Mouse (Mus musculus) erythroblast, embryonic 14.5 days (primary cell): ENCODE measurements around the gene Psmd1. TPM values are rescaled to one million over a fixed set of nuclear protein-coding genes. Genes with fewer than 3 reads are reported as not detected.
A peak's percentile ranks its signal among the peaks of the same experiment; 100 is the strongest.

Experiments
- H3K27me3 ChIP-seq: 2 replicates; pipeline ENCODE4 v1.6.1; 2012; ENCODE audit warnings: inconsistent platforms; ENCODE audit not compliant: control insufficient read depth
- H3K36me3 ChIP-seq: 2 replicates; pipeline ENCODE4 v1.6.1; 2012; ENCODE audit warnings: mild to moderate bottlenecking, inconsistent platforms; ENCODE audit not compliant: control insufficient read depth
- H3K4me1 ChIP-seq: 2 replicates; pipeline ENCODE4 v1.6.1; 2012; ENCODE audit warnings: inconsistent platforms; ENCODE audit not compliant: control insufficient read depth
- H3K4me3 ChIP-seq: replicated peaks from 2 replicates; pipeline ENCODE3; 2012; ENCODE audit warnings: moderate library complexity, mild to moderate bottlenecking, inconsistent platforms
- H3K9me3 ChIP-seq: 2 replicates; pipeline ENCODE4 v1.6.1; 2012; ENCODE audit warnings: low read length, inconsistent platforms, mixed read lengths; ENCODE audit not compliant: control insufficient read depth
- GATA1 ChIP-seq: IDR thresholded peaks from 2 replicates; pipeline ENCODE4 v1.6.1; 2012; ENCODE audit warnings: low read length, inconsistent platforms, mixed read lengths
- TAL1 ChIP-seq: IDR thresholded peaks from 3 replicates; pipeline ENCODE4 v1.6.1; 2012; ENCODE audit warnings: low read length, inconsistent platforms, mixed read lengths
- polyA plus RNA-seq: library from polyadenylated mRNA; stranded (reverse); fragments of >175 nt; gene quantifications from 2 replicates; pipeline ENCODE4 v1.2.3, GENCODE M21; 2012

Psmd1 gene
- polyA plus RNA-seq, 1 experiment: 3.8 TPM

DNA sequence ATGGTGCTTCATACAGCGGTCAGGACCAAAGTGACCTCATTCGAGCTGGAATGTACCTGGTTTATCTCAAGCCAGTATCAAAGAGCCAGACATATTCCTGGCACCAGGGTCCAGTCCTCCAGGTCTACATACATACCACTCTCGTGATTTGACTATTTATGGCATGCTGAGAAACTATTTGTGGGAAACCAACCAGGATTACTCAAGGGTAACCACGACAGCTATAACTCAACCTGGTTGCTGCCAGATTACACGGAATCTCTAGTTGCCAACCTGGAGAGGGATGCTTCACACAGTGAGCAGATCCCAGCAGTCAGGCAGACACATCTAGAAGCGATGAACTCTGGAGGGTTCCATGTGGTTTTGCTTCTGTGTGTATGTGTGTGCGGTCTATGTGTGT, 87.2 kb downstream of the Psmd1 start:
- H3K4me1 ChIP-seq: peaks cover 43% of the 10 kb centered on the region
- no peaks in the 10 kb centered on the region for H3K9me3 ChIP-seq
- H3K4me3 ChIP-seq: no peak overlapping the region
- H3K36me3 ChIP-seq: peaks cover under 1% of the 10 kb centered on the region
- no peaks in the 10 kb centered on the region for H3K27me3 ChIP-seq
- TF ChIP-seq TAL1: no peak
- TF ChIP-seq GATA1: no peak

DNA sequence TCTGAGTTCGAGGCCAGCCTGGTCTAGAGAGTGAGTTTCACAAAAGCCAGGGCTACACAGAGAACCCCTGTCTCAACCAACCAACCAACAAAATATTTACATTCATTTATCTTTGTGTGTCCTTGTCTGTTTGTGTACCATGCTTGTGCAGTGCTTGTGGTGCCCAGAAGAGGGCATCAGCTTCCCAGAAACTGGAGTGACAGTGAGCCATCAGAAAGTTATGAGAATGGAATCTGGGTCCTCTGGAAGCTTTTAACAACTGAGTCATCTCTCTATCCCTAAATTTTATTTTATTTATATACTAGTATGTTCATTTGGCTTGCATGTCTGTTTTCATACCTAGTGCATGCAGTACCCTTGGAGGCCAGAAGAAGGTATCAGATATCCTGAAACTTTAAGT, 88.4 kb downstream of the Psmd1 start:
- peaks cover 12% of the 10 kb centered on the region for H3K36me3 ChIP-seq
- no peaks in the 10 kb centered on the region for H3K9me3 ChIP-seq
- no peaks in the 10 kb centered on the region for H3K27me3 ChIP-seq
- H3K4me3 ChIP-seq: no peak overlapping the region
- H3K4me1 ChIP-seq: peaks cover 49% of the 10 kb centered on the region
- TF ChIP-seq TAL1 (no peak), GATA1 (no peak)

- H3K4me3 ChIP-seq: peak within 1 kb of the TSS; percentile 84
- H3K36me3 ChIP-seq: peaks cover 27% of the 10 kb centered on the region
- no peak for TF ChIP-seq TAL1
- no peak for TF ChIP-seq GATA1
- no peaks in the 10 kb centered on the region for H3K27me3 ChIP-seq
- no peaks in the 10 kb centered on the region for H3K9me3 ChIP-seq
- H3K4me1 ChIP-seq: peaks cover 61% of the 10 kb centered on the region
Observed at GRCm38 (mm10) chr1:86154133-86154823, 90.1 kb downstream of the Psmd1 start, which contains the start of gene Armc9. TSS of gene Armc9 (plus strand) at chr1:86154780.

DNA sequence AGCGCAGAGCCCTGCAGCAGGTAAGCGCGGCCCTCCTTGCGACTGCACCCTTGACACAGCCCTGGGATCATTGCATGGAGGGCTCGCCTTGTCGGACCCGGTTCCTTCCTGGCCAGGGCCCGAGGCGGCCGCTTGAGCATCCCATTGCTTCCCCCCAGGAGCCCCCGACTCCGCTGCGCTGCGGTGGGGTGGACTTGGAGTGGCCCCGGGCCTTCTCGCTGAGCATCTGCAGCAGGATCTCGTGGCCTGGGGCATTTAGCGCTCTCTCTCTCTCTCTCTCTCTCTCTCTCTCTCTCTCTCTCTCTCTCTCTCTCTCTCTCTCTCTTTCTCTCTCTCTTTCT, 90.6 kb downstream of the Psmd1 start:
- H3K4me3 ChIP-seq: peak overlapping the region; percentile 84
- H3K27me3 ChIP-seq: no peaks in the 10 kb centered on the region
- H3K36me3 ChIP-seq: peaks cover 30% of the 10 kb centered on the region
- peaks cover 62% of the 10 kb centered on the region for H3K4me1 ChIP-seq
- TF ChIP-seq TAL1 (no peak), GATA1 (no peak)
- H3K9me3 ChIP-seq: no peaks in the 10 kb centered on the region

GRCm38 (mm10) chr1:86156075-86156474, 91.9 kb downstream of the Psmd1 start:
- Histone ChIP-seq H3K36me3 (peaks cover 41% of the 10 kb centered on the region), H3K9me3 (no peaks in the 10 kb centered on the region), H3K27me3 (no peaks in the 10 kb centered on the region), H3K4me1 (peaks cover 72% of the 10 kb centered on the region), H3K4me3 (peak overlapping the region; percentile 84)
- no peak for TF ChIP-seq GATA1
- no peak for TF ChIP-seq TAL1

DNA sequence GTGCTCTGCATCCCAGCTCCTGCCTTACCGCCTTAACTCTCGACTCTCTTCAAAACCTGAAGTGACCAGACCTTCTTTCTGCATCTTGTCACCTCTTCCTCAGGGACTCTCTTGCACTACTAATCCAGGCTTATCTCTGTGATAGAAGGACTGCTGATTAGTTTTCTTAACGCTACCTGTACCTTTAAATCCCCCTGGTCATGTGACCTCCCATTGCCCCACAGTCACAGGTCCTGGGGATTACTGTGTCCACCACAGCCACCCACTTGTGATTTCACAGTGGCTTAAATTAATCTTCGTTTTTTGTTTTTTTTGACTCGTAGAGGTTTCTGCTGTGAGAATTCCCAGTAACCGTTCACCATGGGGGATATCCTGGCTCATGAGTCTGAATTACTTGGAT, 92.4 kb downstream of the Psmd1 start:
- Histone ChIP-seq H3K4me3 (no peak overlapping the region), H3K9me3 (no peaks in the 10 kb centered on the region), H3K4me1 (peaks cover 74% of the 10 kb centered on the region), H3K27me3 (no peaks in the 10 kb centered on the region), H3K36me3 (peaks cover 46% of the 10 kb centered on the region)
- TF ChIP-seq TAL1: no peak
- TF ChIP-seq GATA1: no peak

DNA sequence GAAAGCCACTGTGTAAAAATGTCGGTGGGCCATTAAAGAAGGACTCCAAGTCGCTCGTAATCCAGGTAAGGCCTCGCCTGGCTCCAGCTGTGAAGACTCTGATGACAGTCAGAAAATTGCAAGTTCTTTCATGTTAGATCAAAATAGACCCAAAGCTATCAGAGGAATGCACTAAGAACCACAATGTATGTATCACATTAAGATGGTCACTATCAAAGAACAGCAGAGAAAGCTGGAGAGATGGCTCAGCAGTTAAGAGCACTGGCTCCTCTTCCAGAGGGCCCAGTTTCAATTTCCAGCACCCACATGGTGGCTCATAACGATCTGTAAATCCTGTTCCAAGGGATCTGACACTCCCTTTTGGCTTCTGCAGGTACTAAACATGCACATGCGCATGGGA, 95.9 kb downstream of the Psmd1 start:
- Histone ChIP-seq H3K4me1 (peaks cover 79% of the 10 kb centered on the region), H3K4me3 (peak overlapping the region; percentile 26), H3K36me3 (peaks cover 77% of the 10 kb centered on the region), H3K9me3 (no peaks in the 10 kb centered on the region), H3K27me3 (no peaks in the 10 kb centered on the region)
- TF ChIP-seq GATA1 (no peak), TAL1 (no peak)

- peaks cover 75% of the 10 kb centered on the region for H3K4me1 ChIP-seq
- no peaks in the 10 kb centered on the region for H3K9me3 ChIP-seq
- TF ChIP-seq TAL1 (peak; percentile 30; the same call in 1 of the 3 replicates), GATA1 (peak; percentile 44; the same call in 1 of the 2 replicates)
- no peaks in the 10 kb centered on the region for H3K27me3 ChIP-seq
- peak overlapping the region; percentile 26 for H3K4me3 ChIP-seq
- peaks cover 81% of the 10 kb centered on the region for H3K36me3 ChIP-seq
Observed at GRCm38 (mm10) chr1:86160479-86160878, 96.3 kb downstream of the Psmd1 start.

- peaks cover 69% of the 10 kb centered on the region for H3K4me1 ChIP-seq
- TF ChIP-seq TAL1 (peak; percentile 70), GATA1 (peak; percentile 63)
Observed at GRCm38 (mm10) chr1:86161061-86161460, 96.9 kb downstream of the Psmd1 start.

DNA sequence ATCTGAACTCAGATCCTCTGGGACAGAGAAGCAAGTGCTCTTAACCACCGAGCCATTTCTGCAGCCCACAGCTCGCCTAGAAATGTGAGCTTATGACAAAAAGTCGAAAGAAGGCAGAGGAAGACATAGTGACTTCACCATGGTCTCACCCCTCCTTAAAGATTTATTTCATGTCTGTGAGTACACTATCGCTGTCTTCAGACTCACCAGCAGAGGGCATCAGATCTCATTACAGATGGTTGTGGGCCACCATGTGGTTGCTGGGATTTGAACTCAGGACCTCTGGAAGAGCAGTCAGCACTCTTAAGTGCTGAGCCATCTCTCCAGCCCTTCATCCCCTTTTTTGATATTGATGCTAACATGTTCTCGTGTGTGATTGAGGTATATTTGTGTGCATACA, 110.4 kb downstream of the Psmd1 start:
- Histone ChIP-seq H3K27me3 (no peaks in the 10 kb centered on the region), H3K4me3 (no peak overlapping the region), H3K9me3 (no peaks in the 10 kb centered on the region), H3K4me1 (peaks cover 9% of the 10 kb centered on the region), H3K36me3 (peaks cover 79% of the 10 kb centered on the region)
- TF ChIP-seq TAL1 (no peak), GATA1 (no peak)

More at GRCm38 (mm10) chr1:86161061-86161460, 96.9 kb downstream of the Psmd1 start:
- Histone ChIP-seq H3K36me3 (peaks cover 85% of the 10 kb centered on the region), H3K4me3 (peak overlapping the region; percentile 26), H3K27me3 (no peaks in the 10 kb centered on the region), H3K9me3 (no peaks in the 10 kb centered on the region)
